Mouse (Mus musculus) central nervous system, embryonic 14 days (tissue): Measurements from ENCODE around the gene Duox2. TPM values are rescaled to one million over a fixed set of nuclear protein-coding genes. Genes with fewer than 3 reads are reported as not detected.

Source experiments
- polyA plus RNA-seq: library from polyadenylated mRNA; depleted of rRNA; stranded (reverse); fragments of >200 nt; gene quantifications from 2 replicates; pipeline ENCODE4 v1.2.3, GENCODE M21; 2012; rRNA removed

Duox2 gene
- polyA plus RNA-seq = 0.07 and 0.11 TPM in 2 replicates

GRCm38 (mm10) chr2:122298096-122298499, at the start of gene Duox2:
Gene Duox2 (minus strand): TSS chr2:122298449.

GRCm38 (mm10) chr2:122315372-122315771, 17.1 kb upstream of the Duox2 start, which contains the start of gene Duox1:
Gene Duox1 (plus strand): TSS chr2:122315672.

GRCm38 (mm10) chr2:122313536-122313935, 15.3 kb upstream of the Duox2 start, which contains the start of gene Duoxa1:
Gene Duoxa1 (minus strand): TSS chr2:122313730.

GRCm38 (mm10) chr2:122298596-122299490, 594 bp upstream of the Duox2 start, which contains the start of gene Duoxa2:
Gene Duoxa2 (plus strand): TSS chr2:122298900.

GRCm38 (mm10) chr2:122234611-122235288, 63.5 kb downstream of the Duox2 start, which contains the start of gene Sord:
Gene Sord (plus strand): TSS chr2:122234749.

Other genes with a start within 250 kb of the Duox2 start
- 12.9 and 14.0 TPM in 2 replicates for gene Spg11, start 180.1 kb downstream of the Duox2 start, polyA plus RNA-seq
- gene B2m, start 150.8 kb downstream of the Duox2 start, polyA plus RNA-seq = 82.4 and 110 TPM in 2 replicates
- gene Trim69, start 137.7 kb downstream of the Duox2 start, polyA plus RNA-seq = not detected in 2 replicates
- gene Patl2, start 112.3 kb downstream of the Duox2 start, polyA plus RNA-seq = 0.04 TPM in 1 of 2 replicates, not detected in the other
- not detected in 2 replicates for gene Terb2, start 112.2 kb downstream of the Duox2 start, polyA plus RNA-seq
- gene Sord, start 63.7 kb downstream of the Duox2 start, polyA plus RNA-seq = 12.4 and 12.8 TPM in 2 replicates
- gene Duoxa2, start 451 bp upstream of the Duox2 start, polyA plus RNA-seq = 0.05 and 0.18 TPM in 2 replicates
- 0.16 and 0.56 TPM in 2 replicates for gene Duoxa1, start 15.3 kb upstream of the Duox2 start, polyA plus RNA-seq
- 0.09 and 0.15 TPM in 2 replicates for gene Duox1, start 17.2 kb upstream of the Duox2 start, polyA plus RNA-seq
- 77.8 and 78.5 TPM in 2 replicates for gene Shf, start 70.7 kb upstream of the Duox2 start, polyA plus RNA-seq
- 0.06 and 0.18 TPM in 2 replicates for gene Slc28a2, start 128.0 kb upstream of the Duox2 start, polyA plus RNA-seq
- gene Gm14085, start 186.5 kb upstream of the Duox2 start, polyA plus RNA-seq = 0.01 TPM in 1 of 2 replicates, not detected in the other